Mouse (Mus musculus) myocyte (in vitro differentiated cells): ENCODE results near the gene Stmn1. TPM values are rescaled to one million over a fixed set of nuclear protein-coding genes. Genes with fewer than 3 reads are reported as not detected.
"Not testable (repeated sequence)": the region's sequence is repeated elsewhere in the genome, so short reads cannot be mapped to it uniquely, and the experiment has no call there.

Source experiments
- H3K27me3 ChIP-seq: one replicate; pipeline ENCODE4 v1.6.1; 2011; ENCODE audit not compliant: control insufficient read depth, insufficient read depth, insufficient read length
- H3K36me3 ChIP-seq: one replicate; pipeline ENCODE4 v1.6.1; 2011; ENCODE audit not compliant: control insufficient read depth, insufficient read depth
- H3K4me2 ChIP-seq: one replicate; pipeline ENCODE4 v1.6.1; 2011; ENCODE audit warnings: low read depth, control low read depth
- H3K4me3 ChIP-seq: one replicate; pipeline ENCODE4 v1.5.1; 2011; ENCODE audit warnings: mild to moderate bottlenecking, control low read depth, moderate library complexity
- H3K79me2 ChIP-seq: one replicate; pipeline ENCODE4 v1.6.1; 2011; ENCODE audit not compliant: control insufficient read depth, insufficient read depth
- H3ac ChIP-seq: one replicate; pipeline ENCODE4 v1.6.1; 2011; ENCODE audit not compliant: control insufficient read depth, insufficient read length
- CEBPB ChIP-seq: IDR thresholded peaks from 2 replicates; pipeline ENCODE4 v1.6.1; 2011; ENCODE audit warnings: mild to moderate bottlenecking, moderate library complexity; ENCODE audit not compliant: poor library complexity, insufficient read depth, severe bottlenecking
- E2F4 ChIP-seq: IDR thresholded peaks from one replicate; pipeline ENCODE4 v1.6.1; 2011; ENCODE audit warnings: mild to moderate bottlenecking, control low read depth, moderate library complexity; ENCODE audit not compliant: insufficient read depth
- MAX ChIP-seq: IDR thresholded peaks from one replicate; pipeline ENCODE4 v1.6.1; 2011; ENCODE audit warnings: low read depth, mild to moderate bottlenecking, control low read depth
- MYOD1 ChIP-seq, 3 experiments: IDR thresholded peaks; one replicate each; pipeline ENCODE4 v1.6.1; 2011; ENCODE audit warnings: control low read depth in 2 of 3, low read depth in 2 of 3, mild to moderate bottlenecking in 2 of 3, moderate library complexity in 1 of 3; ENCODE audit not compliant: insufficient read length in 2 of 3, control insufficient read depth in 1 of 3
- MYOG ChIP-seq, 3 experiments: IDR thresholded peaks; one replicate each; pipeline ENCODE4 v1.6.1; 2011; ENCODE audit warnings: control low read depth in 2 of 3, low read depth in 2 of 3, mild to moderate bottlenecking in 2 of 3; ENCODE audit not compliant: insufficient read length in 2 of 3, control insufficient read depth in 1 of 3, insufficient read depth in 1 of 3
- POLR2A ChIP-seq: IDR thresholded peaks from one replicate; pipeline ENCODE4 v1.6.1; 2011; ENCODE audit warnings: low read depth, mild to moderate bottlenecking, control low read depth, moderate library complexity; ENCODE audit not compliant: insufficient read length
- POLR2AphosphoS2 ChIP-seq: IDR thresholded peaks from one replicate; pipeline ENCODE4 v1.6.1; 2011; ENCODE audit warnings: low read depth, control low read depth; ENCODE audit not compliant: insufficient read length
- REST ChIP-seq: IDR thresholded peaks from one replicate; pipeline ENCODE4 v1.6.1; 2011; ENCODE audit warnings: mild to moderate bottlenecking, control low read depth, moderate library complexity; ENCODE audit not compliant: insufficient read depth, insufficient read length
- SRF ChIP-seq: IDR thresholded peaks from one replicate; pipeline ENCODE4 v1.6.1; 2011; ENCODE audit warnings: low read depth; ENCODE audit not compliant: control insufficient read depth, insufficient read length
- TCF12 ChIP-seq: IDR thresholded peaks from one replicate; pipeline ENCODE4 v1.6.1; 2011; ENCODE audit warnings: mild to moderate bottlenecking, control low read depth; ENCODE audit not compliant: poor library complexity, insufficient read depth, severe bottlenecking
- TCF3 ChIP-seq: IDR thresholded peaks from one replicate; pipeline ENCODE4 v1.6.1; 2011; ENCODE audit warnings: low read depth, control low read depth; ENCODE audit not compliant: insufficient read length
- USF1 ChIP-seq: IDR thresholded peaks from one replicate; pipeline ENCODE4 v1.6.1; 2011; ENCODE audit warnings: low read depth, mild to moderate bottlenecking, control low read depth, moderate library complexity
- polyA plus RNA-seq: library from polyadenylated mRNA; unstranded; fragments of >200 nt; fragmentation: generic; extraction: Trizol; gene quantifications from one replicate; pipeline ENCODE4 v1.2.1, GENCODE M21; 2012; ENCODE audit warnings: missing spikeins

The Stmn1 gene
- polyA plus RNA-seq, 1 experiment: 213 TPM

GRCm38 (mm10) chr4:134495546-134495923 is 27.4 kb downstream of the Stmn1 start:
- no peaks in the 10 kb centered on the region for H3K36me3 ChIP-seq
- TF ChIP-seq POLR2AphosphoS2: no peak
- TF ChIP-seq USF1: no peak
- no peak overlapping the region for H3K4me2 ChIP-seq
- H3ac ChIP-seq: no peak overlapping the region
- H3K27me3 ChIP-seq: no peaks in the 10 kb centered on the region
- no peak overlapping the region for H3K4me3 ChIP-seq
- H3K79me2 ChIP-seq: no peaks in the 10 kb centered on the region

GRCm38 (mm10) chr4:134496595-134497210 is 28.6 kb downstream of the Stmn1 start, which contains the start of gene Paqr7:
Gene Paqr7, plus strand, starts transcription at chr4:134496697.
- TF ChIP-seq POLR2AphosphoS2: peak; percentile 34
- no peak for TF ChIP-seq SRF
- TF ChIP-seq MYOD1 (IDR thresholded peaks at IDR 0.05; ENCODE audit: control insufficient read depth in 1 of 3, insufficient read length in 2 of 3, low read depth in 2 of 3): peak in 1 of 3 experiments; percentile 51
- no peak for TF ChIP-seq MAX
- TF ChIP-seq TCF12: no peak
- no peak for TF ChIP-seq E2F4
- 0 out of 2 replicates have a peak, but pooled peaks have one; percentile 19 for TF ChIP-seq CEBPB
- TF ChIP-seq POLR2A: peak; percentile 57
- TF ChIP-seq TCF3: no peak
- no peak for TF ChIP-seq REST
- peak in 1 of 3 experiments; percentile 5 for TF ChIP-seq MYOG (IDR thresholded peaks at IDR 0.05; ENCODE audit: control insufficient read depth in 1 of 3, insufficient read depth in 1 of 3, insufficient read length in 2 of 3, low read depth in 2 of 3)
- no peak for TF ChIP-seq USF1
- no peaks in the 10 kb centered on the region for H3K79me2 ChIP-seq
- no peak within 1 kb of the TSS for H3ac ChIP-seq
- H3K36me3 ChIP-seq: no peaks in the 10 kb centered on the region
- peak within 1 kb of the TSS; percentile 66 for H3K4me2 ChIP-seq
- H3K4me3 ChIP-seq: peak within 1 kb of the TSS; percentile 21
- H3K27me3 ChIP-seq: no peaks in the 10 kb centered on the region

- no peak overlapping the region for H3ac ChIP-seq
- no peaks in the 10 kb centered on the region for H3K36me3 ChIP-seq
- peak overlapping the region; percentile 66 for H3K4me2 ChIP-seq
- TF ChIP-seq POLR2A: no peak
- no peak for TF ChIP-seq USF1
- no peak for TF ChIP-seq TCF12
- TF ChIP-seq TCF3: no peak
- TF ChIP-seq SRF: no peak
- TF ChIP-seq MAX: no peak
- TF ChIP-seq MYOD1 (IDR thresholded peaks at IDR 0.05; ENCODE audit: control insufficient read depth in 1 of 3, insufficient read length in 2 of 3, low read depth in 2 of 3): no peak
- no peak for TF ChIP-seq POLR2AphosphoS2
- TF ChIP-seq MYOG (IDR thresholded peaks at IDR 0.05; ENCODE audit: control insufficient read depth in 1 of 3, insufficient read depth in 1 of 3, insufficient read length in 2 of 3, low read depth in 2 of 3): no peak
- no peak for TF ChIP-seq E2F4
- no peak for TF ChIP-seq CEBPB
- TF ChIP-seq REST: no peak
- H3K79me2 ChIP-seq: no peaks in the 10 kb centered on the region
- no peaks in the 10 kb centered on the region for H3K27me3 ChIP-seq
- H3K4me3 ChIP-seq: peak overlapping the region; percentile 21
Measured at GRCm38 (mm10) chr4:134497223-134497622, 29.1 kb downstream of the Stmn1 start.

DNA sequence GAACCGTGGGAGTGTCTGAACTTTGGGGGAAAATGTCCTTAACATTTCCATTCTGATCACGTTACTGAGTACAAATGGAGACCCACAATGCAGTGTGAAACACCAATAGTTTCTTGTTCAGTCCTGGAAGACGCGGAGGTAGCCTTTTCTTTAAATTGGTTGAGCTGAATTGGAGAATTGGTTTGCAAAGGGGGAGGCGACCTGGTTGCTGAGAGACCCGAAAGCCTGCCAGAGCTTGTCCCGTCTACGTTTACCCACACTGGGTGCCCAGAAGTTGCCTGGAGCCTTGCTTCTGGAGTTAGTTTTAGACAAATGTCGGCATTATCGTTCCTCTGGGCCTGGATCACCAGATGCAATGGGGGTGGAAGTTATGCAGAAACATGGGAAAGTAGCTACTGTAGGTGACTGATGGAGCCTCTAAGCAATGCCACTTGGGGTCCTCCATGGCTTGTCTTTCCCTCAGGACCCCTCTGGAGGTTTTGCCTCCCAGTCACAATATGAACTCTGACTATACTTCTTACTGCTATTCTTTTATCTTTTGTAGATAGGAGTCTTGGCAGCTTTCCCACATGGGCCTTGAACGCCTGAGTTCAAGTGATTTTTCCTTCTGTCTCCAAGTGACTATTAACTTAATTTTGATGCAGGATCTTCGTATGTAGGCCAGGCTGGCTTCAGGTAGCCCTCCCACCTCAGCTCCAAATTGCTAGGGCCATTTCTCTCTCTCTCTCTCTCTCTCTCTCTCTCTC is 30.0 kb downstream of the Stmn1 start:
- Histone ChIP-seq H3K36me3 (no peaks in the 10 kb centered on the region), H3K4me3 (no peak overlapping the region), H3K79me2 (no peaks in the 10 kb centered on the region), H3ac (no peak overlapping the region), H3K27me3 (no peaks in the 10 kb centered on the region), H3K4me2 (no peak overlapping the region)
- TF ChIP-seq TCF12: no peak
- no peak for TF ChIP-seq POLR2A
- TF ChIP-seq E2F4: no peak
- TF ChIP-seq CEBPB: no peak
- no peak for TF ChIP-seq TCF3

- H3K36me3 ChIP-seq, H3ac ChIP-seq, H3K27me3 ChIP-seq, H3K79me2 ChIP-seq, H3K4me3 ChIP-seq, H3K4me2 ChIP-seq: not testable (repeated sequence)
Measured at GRCm38 (mm10) chr4:134498983-134499382, 30.9 kb downstream of the Stmn1 start.
